29 mouse cellular contexts compared by ENCODE assay signal in the genomic region with DNA sequence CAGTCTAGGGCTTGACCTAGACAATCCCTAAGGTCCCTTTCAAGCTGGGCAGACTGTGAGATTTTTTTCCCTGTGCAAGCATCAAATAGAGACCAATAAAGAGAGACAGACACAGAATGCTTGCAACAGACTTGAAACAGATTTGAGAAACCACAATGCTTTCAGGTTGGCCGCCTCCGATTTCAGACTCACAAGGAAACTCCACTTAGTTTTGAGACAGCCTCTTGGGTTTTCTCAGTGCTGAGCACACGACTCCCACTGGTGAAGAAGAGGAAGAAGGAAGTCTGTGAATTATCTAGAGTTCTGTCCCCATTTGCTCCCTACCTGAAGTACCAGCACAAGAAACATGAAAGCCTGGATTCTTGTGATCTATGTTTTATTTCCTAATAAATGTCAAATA.
DNase-seq lines count a peak whose midpoint lies in the region; ATAC-seq and TF ChIP-seq lines count a peak whose summit lies in the region.
"Had no signal": no experiment of that assay in that cellular context is flagged by ENCODE, and none has a peak within 500 bp of the region (broad histone marks: within the 10 kb centered on the region; RNA-seq: fewer than 3 reads in every experiment).

No protein-coding gene starts in this region.

- no peak overlapping the region for H3K9ac ChIP-seq in embryonic facial prominence, embryonic 14.5 days (ENCODE audit: low read depth, low read length)
- H3K9ac ChIP-seq in midbrain, embryonic 11.5 days (ENCODE audit: low read length) = no peak overlapping the region
- H3K9ac ChIP-seq: embryonic facial prominence, embryonic 15.5 days; forebrain, embryonic 12.5 days; forebrain, embryonic 15.5 days; heart, embryonic 13.5 days; hindbrain, embryonic 14.5 days had no signal

- no peak overlapping the region for H3K4me3 ChIP-seq in embryonic facial prominence, embryonic 14.5 days (ENCODE audit: low read depth, low read length)
- H3K4me3 ChIP-seq in midbrain, embryonic 11.5 days (ENCODE audit: low read depth, low read length) = no peak overlapping the region
- H3K4me3 ChIP-seq: embryonic facial prominence, embryonic 15.5 days; forebrain, embryonic 12.5 days; forebrain, embryonic 15.5 days; gastrocnemius, adult 2 months; heart, embryonic 13.5 days had no signal

- no peak for DNase-seq in frontal cortex, postnatal 10 days (ENCODE audit: low spot score in 2 of 2)
- peak; percentile 27 for DNase-seq in Muller cell, postnatal 12 days (ENCODE audit: inconsistent ontology term)
- DNase-seq in brain, embryonic 14.5 days (ENCODE audit: low read depth) = peak; percentile 20
- DNase-seq in embryonic facial prominence, embryonic 14.5 days (ENCODE audit: low spot score) = peak; percentile 2
- DNase-seq in lung, postnatal 14 days = no peak
- no peak for DNase-seq in midbrain, embryonic 11.5 days (ENCODE audit: low spot score, missing footprints)
- DNase-seq: adrenal gland, adult 2 months; adrenal gland, postnatal 14 days; B cell, adult 2 months; cerebellum, adult 11 months; cerebellum, adult 8-10 months; cerebellum, postnatal 10 days; cerebellum, postnatal 36 days; gastrocnemius, adult 2 months; gastrocnemius, postnatal 14 days; heart, adult 18-20 months; heart, postnatal 14 days; heart, postnatal 4 days; kidney, adult 18-20 months had no signal

- H3K27me3 ChIP-seq in embryonic facial prominence, embryonic 14.5 days (replicated peaks; ENCODE audit: control insufficient read depth, insufficient read depth, low read length) = no peaks in the 10 kb centered on the region
- H3K27me3 ChIP-seq in midbrain, embryonic 11.5 days (ENCODE audit: control insufficient read depth, insufficient read depth, low read length) = no peaks in the 10 kb centered on the region
- H3K27me3 ChIP-seq: embryonic facial prominence, embryonic 15.5 days; forebrain, embryonic 12.5 days; forebrain, embryonic 15.5 days; heart, embryonic 13.5 days had no signal

- H3K9me3 ChIP-seq in embryonic facial prominence, embryonic 14.5 days (ENCODE audit: control insufficient read depth, low read length) = no peaks in the 10 kb centered on the region
- no peaks in the 10 kb centered on the region for H3K9me3 ChIP-seq in midbrain, embryonic 11.5 days (ENCODE audit: control insufficient read depth, low read length)
- H3K9me3 ChIP-seq: embryonic facial prominence, embryonic 15.5 days; forebrain, embryonic 12.5 days; forebrain, embryonic 15.5 days; heart, embryonic 13.5 days had no signal

- 28% methylated on average over 3 of the region's 3 CpGs for WGBS in embryonic facial prominence, embryonic 14.5 days
- 78% methylated on average over 3 of the region's 3 CpGs for WGBS in midbrain, embryonic 11.5 days

- no peak overlapping the region for H3K27ac ChIP-seq in embryonic facial prominence, embryonic 14.5 days (replicated peaks; ENCODE audit: low read depth, low read length)
- H3K27ac ChIP-seq in midbrain, embryonic 11.5 days (ENCODE audit: low read depth, low read length) = no peak overlapping the region
- H3K27ac ChIP-seq: embryonic facial prominence, embryonic 15.5 days; forebrain, embryonic 12.5 days; forebrain, embryonic 15.5 days; gastrocnemius, adult 2 months; heart, embryonic 13.5 days; hindbrain, embryonic 14.5 days; hindbrain, postnatal 0 days had no signal

- TF ChIP-seq POLR2A in brain, embryonic 14.5 days (IDR thresholded peaks at IDR 0.05; ENCODE audit: borderline replicate concordance, extremely low read depth, insufficient read depth, insufficient read length, poor library complexity, severe bottlenecking) = no peak

- no peaks in the 10 kb centered on the region for H3K36me3 ChIP-seq in embryonic facial prominence, embryonic 14.5 days (ENCODE audit: control insufficient read depth, insufficient read depth, low read length)
- H3K36me3 ChIP-seq in midbrain, embryonic 11.5 days (ENCODE audit: control insufficient read depth, insufficient read depth, low read length) = no peaks in the 10 kb centered on the region
- H3K36me3 ChIP-seq: embryonic facial prominence, embryonic 15.5 days; forebrain, embryonic 12.5 days; forebrain, embryonic 15.5 days; G1E; heart, embryonic 13.5 days had no signal

- no peak overlapping the region for H3K4me2 ChIP-seq in embryonic facial prominence, embryonic 14.5 days (ENCODE audit: low read depth, low read length)
- H3K4me2 ChIP-seq in midbrain, embryonic 11.5 days = no peak overlapping the region
- H3K4me2 ChIP-seq: embryonic facial prominence, embryonic 15.5 days; forebrain, embryonic 12.5 days; forebrain, embryonic 15.5 days; heart, embryonic 13.5 days; hindbrain, embryonic 14.5 days had no signal

- no peaks in the 10 kb centered on the region for H3K4me1 ChIP-seq in embryonic facial prominence, embryonic 14.5 days (ENCODE audit: control insufficient read depth, insufficient read depth, low read length)
- H3K4me1 ChIP-seq in midbrain, embryonic 11.5 days (ENCODE audit: control insufficient read depth, insufficient read depth, low read length) = no peaks in the 10 kb centered on the region
- H3K4me1 ChIP-seq: embryonic facial prominence, embryonic 15.5 days; forebrain, embryonic 12.5 days; forebrain, embryonic 15.5 days; heart, embryonic 13.5 days had no signal

- no peak for TF ChIP-seq CTCF in brain, embryonic 14.5 days (IDR thresholded peaks at IDR 0.05; ENCODE audit: borderline replicate concordance, extremely low read depth, insufficient read depth, insufficient read length)

- ATAC-seq in frontal cortex, adult (ENCODE audit: low TSS enrichment) = peak; percentile 81
- no peak for ATAC-seq in embryonic facial prominence, embryonic 14.5 days (ENCODE audit: low read depth)
- no peak for ATAC-seq in midbrain, embryonic 11.5 days (ENCODE audit: low FRiP score)
- ATAC-seq: forebrain, embryonic 15.5 days; hindbrain, postnatal 0 days; inflammation-experienced regulatory T-cells, adult 6 months; intestine, embryonic 16.5 days had no signal

Comparison
In these comparisons a context has a peak if more than half of its experiments do, and no peak if none do; other contexts are left out.
1. DNase-seq: peak in Muller cell, postnatal 12 days (single experiment), brain, embryonic 14.5 days (single experiment) and embryonic facial prominence, embryonic 14.5 days (single experiment); none in frontal cortex, postnatal 10 days (0 of 2), lung, postnatal 14 days (single experiment) and midbrain, embryonic 11.5 days (single experiment).